Mouse (Mus musculus): Measurements from ENCODE around the gene Olfr788.

DNA sequence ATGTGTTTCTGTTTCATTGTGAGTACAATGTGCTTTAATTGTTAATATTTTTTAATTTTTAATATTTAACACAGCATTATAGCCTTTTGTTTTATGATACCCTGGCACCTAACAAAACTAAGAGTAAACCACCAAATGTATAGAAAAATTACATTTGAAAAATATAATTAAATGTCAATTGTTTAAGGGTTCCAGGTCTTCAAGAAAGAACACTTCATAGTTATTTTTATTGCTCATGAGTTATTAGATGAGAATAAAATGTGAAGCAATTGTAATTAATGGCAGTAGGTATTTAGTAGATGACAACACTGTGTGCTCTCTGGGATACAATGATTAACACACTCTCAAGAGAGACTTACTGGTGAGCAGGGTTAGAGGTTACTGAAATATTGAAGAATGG, at the start of gene Olfr788:
- TF ChIP-seq POLR2AphosphoS5 (IDR thresholded peaks at IDR 0.05; ENCODE audit: insufficient replicate concordance, low read depth, low read length) (no peak), CTCF (IDR thresholded peaks at IDR 0.05; ENCODE audit: low read depth, low read length) (no peak)
